Mouse (Mus musculus): Measurements from ENCODE around the gene Necab3.

Necab3 gene

GRCm38 (mm10) chr2:154572996-154573395 lies 14.3 kb upstream of the Necab3 start:
- in situ Hi-C loops (cut with MboI), result no loop called here

GRCm38 (mm10) chr2:154571976-154572375 lies 13.3 kb upstream of the Necab3 start:
- in situ Hi-C loops (cut with MboI), result no loop called here

- in situ Hi-C loops (cut with MboI), result no loop called here
Observed at GRCm38 (mm10) chr2:154571266-154571665, 12.6 kb upstream of the Necab3 start.

GRCm38 (mm10) chr2:154570666-154571065 lies 12.0 kb upstream of the Necab3 start:
- in situ Hi-C loops (cut with MboI), result no loop called here

GRCm38 (mm10) chr2:154569836-154570286 lies 11.2 kb upstream of the Necab3 start, which contains the start of gene E2f1:
Gene E2f1 (minus strand): TSS chr2:154569892.
- in situ Hi-C loops (cut with MboI), result no loop called here

- in situ Hi-C loops (cut with MboI), result no loop called here
Observed at GRCm38 (mm10) chr2:154569071-154569748, 10.5 kb upstream of the Necab3 start.

- in situ Hi-C loops (cut with MboI), result no loop called here
Observed at GRCm38 (mm10) chr2:154568329-154569070, 9.8 kb upstream of the Necab3 start.

GRCm38 (mm10) chr2:154567766-154568165 lies 9.1 kb upstream of the Necab3 start:
- in situ Hi-C loops (cut with MboI), result no loop called here

GRCm38 (mm10) chr2:154566641-154567040 lies 8.0 kb upstream of the Necab3 start:
- in situ Hi-C loops (cut with MboI), result no loop called here

- in situ Hi-C loops (cut with MboI), result no loop called here
Observed at GRCm38 (mm10) chr2:154565562-154565961, 6.9 kb upstream of the Necab3 start.

GRCm38 (mm10) chr2:154563612-154564170 lies 5.0 kb upstream of the Necab3 start:
- in situ Hi-C loops (cut with MboI), result no loop called here

GRCm38 (mm10) chr2:154557184-154557832 lies 1.4 kb downstream of the Necab3 start:
- in situ Hi-C loops (cut with MboI), result no loop called here

- in situ Hi-C loops (cut with MboI), result no loop called here
Observed at GRCm38 (mm10) chr2:154555235-154555634, 3.5 kb downstream of the Necab3 start.

GRCm38 (mm10) chr2:154552424-154552907 lies 6.2 kb downstream of the Necab3 start:
- in situ Hi-C loops (cut with MboI), result no loop called here

GRCm38 (mm10) chr2:154551927-154552326 lies 6.8 kb downstream of the Necab3 start:
- in situ Hi-C loops (cut with MboI), result no loop called here

GRCm38 (mm10) chr2:154551476-154551875 lies 7.2 kb downstream of the Necab3 start, which contains the start of gene Actl10:
Gene Actl10 (plus strand): TSS chr2:154551776.
- in situ Hi-C loops (cut with MboI), result no loop called here

- in situ Hi-C loops (cut with MboI), result no loop called here
Observed at GRCm38 (mm10) chr2:154550937-154551336, 7.8 kb downstream of the Necab3 start.

GRCm38 (mm10) chr2:154549886-154550189 lies 8.9 kb downstream of the Necab3 start:
- in situ Hi-C loops (cut with MboI), result no loop called here

- in situ Hi-C loops (cut with MboI), result no loop called here
Observed at GRCm38 (mm10) chr2:154549127-154549885, 9.4 kb downstream of the Necab3 start.

- in situ Hi-C loops (cut with MboI), result no loop called here
Observed at GRCm38 (mm10) chr2:154548688-154549087, 10.0 kb downstream of the Necab3 start.

GRCm38 (mm10) chr2:154546711-154547110 lies 12.0 kb downstream of the Necab3 start, which contains the start of gene 1700003F12Rik:
Gene 1700003F12Rik (plus strand): TSS chr2:154547085.
- in situ Hi-C loops (cut with MboI), result no loop called here

Measured in mature B cell (primary cell).